7 mouse cellular contexts compared by ENCODE assay signal in the genomic region with DNA sequence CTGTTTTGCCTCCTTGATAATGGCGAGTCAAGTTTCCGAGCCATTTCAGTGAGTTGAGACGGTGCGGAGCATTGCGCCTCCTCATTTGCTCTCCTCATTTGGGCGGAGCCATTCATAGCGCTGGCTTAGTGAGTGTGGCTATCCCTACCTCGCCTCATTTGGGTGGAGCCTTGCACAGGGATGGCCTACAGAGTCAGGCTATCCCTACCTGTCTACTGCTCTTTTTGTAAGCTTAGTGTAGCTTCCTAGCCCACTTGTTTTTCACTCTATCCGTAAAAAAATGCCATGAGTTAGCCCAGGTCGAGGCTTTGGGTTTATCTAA. TPM values are rescaled to one million over a fixed set of nuclear protein-coding genes. Genes with fewer than 3 reads are reported as not detected.
DNase-seq lines count a peak whose midpoint lies in the region; ATAC-seq and TF ChIP-seq lines count a peak whose summit lies in the region.
"Not testable (repeated sequence)": the region's sequence is repeated elsewhere in the genome, so short reads cannot be mapped to it uniquely, and the experiment has no call there.

Gene Tmem254b (minus strand): TSS at position 116 of the 322 bp plus-strand sequence.

- H3K9ac ChIP-seq in heart, embryonic 14.5 days (ENCODE audit: low read length); intestine, embryonic 16.5 days (ENCODE audit: low read depth, low read length); midbrain, postnatal 0 days (replicated peaks; ENCODE audit: low read length, poor library complexity, severe bottlenecking): not testable (repeated sequence)

- not testable (repeated sequence) for H3K4me3 ChIP-seq in bone marrow macrophage, adult 2 months (ENCODE audit: insufficient read depth, low read length); forebrain, embryonic 10.5 days; heart, embryonic 14.5 days (ENCODE audit: control insufficient read depth in 1 of 2, insufficient read depth in 1 of 2, low read depth in 1 of 2, low read length in 2 of 2); intestine, embryonic 16.5 days (ENCODE audit: low read length); lung, adult 2 months (replicated peaks; ENCODE audit: extremely low read depth, low read depth, low read length); midbrain, postnatal 0 days (ENCODE audit: low read depth, low read length)

- not testable (repeated sequence) for TF ChIP-seq CTCF in bone marrow macrophage, adult 2 months (IDR thresholded peaks at IDR 0.05; ENCODE audit: low read depth, low read length); lung, adult 2 months (IDR thresholded peaks at IDR 0.05; ENCODE audit: insufficient read depth, low read length); midbrain, postnatal 0 days (IDR thresholded peaks at IDR 0.05)

- H3K27me3 ChIP-seq in forebrain, embryonic 10.5 days (ENCODE audit: poor library complexity, severe bottlenecking); heart, embryonic 14.5 days (ENCODE audit: control insufficient read depth, insufficient read depth, low read length); intestine, embryonic 16.5 days (replicated peaks; ENCODE audit: control insufficient read depth, insufficient read depth, low read length); midbrain, postnatal 0 days (ENCODE audit: insufficient read depth, low read length): not testable (repeated sequence)

- H3K4me1 ChIP-seq in bone marrow macrophage, adult 2 months (ENCODE audit: control insufficient read depth, insufficient read depth, low read length); forebrain, embryonic 10.5 days; heart, embryonic 14.5 days (ENCODE audit: control insufficient read depth in 2 of 2, insufficient read depth in 2 of 2, low read length in 2 of 2); intestine, embryonic 16.5 days (ENCODE audit: control insufficient read depth, insufficient read depth, low read length); lung, adult 2 months (ENCODE audit: control insufficient read depth, insufficient read depth, low read length); midbrain, postnatal 0 days (ENCODE audit: insufficient read depth, low read length): not testable (repeated sequence)

- not testable (repeated sequence) for DNase-seq in forebrain, embryonic 10.5 days (ENCODE audit: extremely low spot score, low spot score); left cerebral cortex, postnatal 25 days (ENCODE audit: low spot score in 2 of 2); lung, adult 2 months; midbrain, postnatal 0 days (ENCODE audit: low spot score)

- not testable (repeated sequence) for H3K27ac ChIP-seq in bone marrow macrophage, adult 2 months (ENCODE audit: insufficient read depth, low read depth, low read length); forebrain, embryonic 10.5 days; heart, embryonic 14.5 days (replicated peaks in 1 of 2; ENCODE audit: control insufficient read depth in 1 of 2, insufficient read depth in 1 of 2, low read depth in 2 of 2, low read length in 2 of 2); intestine, embryonic 16.5 days (ENCODE audit: low read length); midbrain, postnatal 0 days (ENCODE audit: low read depth, low read length)

- not testable (repeated sequence) for TF ChIP-seq POLR2A in bone marrow macrophage, adult 2 months (IDR thresholded peaks at IDR 0.05; ENCODE audit: borderline replicate concordance, low read depth, low read length); lung, adult 2 months (IDR thresholded peaks at IDR 0.05; ENCODE audit: borderline replicate concordance, extremely low read depth, low read depth, low read length)

- not testable (repeated sequence) for H3K4me2 ChIP-seq in heart, embryonic 14.5 days (ENCODE audit: low read length); intestine, embryonic 16.5 days (ENCODE audit: low read depth, low read length); midbrain, postnatal 0 days (ENCODE audit: low read depth, low read length, poor library complexity, severe bottlenecking)

- H3K36me3 ChIP-seq in forebrain, embryonic 10.5 days (replicated peaks); heart, embryonic 14.5 days (ENCODE audit: control insufficient read depth, insufficient read depth, low read length); intestine, embryonic 16.5 days (ENCODE audit: control insufficient read depth, insufficient read depth, low read length); midbrain, postnatal 0 days (ENCODE audit: insufficient read depth, low read length): not testable (repeated sequence)

- not testable (repeated sequence) for H3K9me3 ChIP-seq in forebrain, embryonic 10.5 days; heart, embryonic 14.5 days (ENCODE audit: control insufficient read depth, low read length); intestine, embryonic 16.5 days (ENCODE audit: control insufficient read depth, low read length); midbrain, postnatal 0 days (ENCODE audit: low read length)

- ATAC-seq in heart, embryonic 14.5 days (ENCODE audit: insufficient number of reproducible peaks, insufficient read depth, low FRiP score, low read depth) = not testable (repeated sequence)
- peak; percentile 96 for ATAC-seq in intestine, embryonic 16.5 days
- ATAC-seq in midbrain, postnatal 0 days (ENCODE audit: low FRiP score) = peak; percentile 82

- intact Hi-C loops in left cerebral cortex, postnatal 25 days (cut with DNase I) = not testable (repeated sequence)

- WGBS in forebrain, embryonic 10.5 days = no CpG with 5 or more reads among the region's 10 CpGs
- WGBS in heart, embryonic 14.5 days = no CpG with 5 or more reads among the region's 10 CpGs
- no CpG with 5 or more reads among the region's 10 CpGs for WGBS in intestine, embryonic 16.5 days
- no CpG with 5 or more reads among the region's 10 CpGs for WGBS in lung, adult 2 months
- WGBS in midbrain, postnatal 0 days = no CpG with 5 or more reads among the region's 10 CpGs

RNA-seq across cellular contexts. Expression of gene Tmem254b, which starts in this region (rescaled TPM):
- 16.7 and 20.6 TPM in 2 replicates for polyA plus RNA-seq in bone marrow macrophage, adult 2 months (2012; ENCODE audit: insufficient read depth, insufficient read length, missing spikeins)
- 13.7 and 16.7 TPM in 2 replicates for polyA plus RNA-seq in forebrain, embryonic 10.5 days (2016; fragmentation: Nextera tagmentation; extraction: Ambion mirVana)
- polyA plus RNA-seq in heart, embryonic 14.5 days (2014; fragmentation: Nextera tagmentation; extraction: Ambion mirVana) = 15.7 and 19.2 TPM in 2 replicates
- polyA plus RNA-seq in intestine, embryonic 16.5 days (2015; fragmentation: Nextera tagmentation; extraction: Ambion mirVana) = 72.5 and 75.5 TPM in 2 replicates
- total RNA-seq in left cerebral cortex, postnatal 25 days (2021) = 10 to 100 TPM; 18.1 to 24.7 TPM
- polyA plus RNA-seq in lung, adult 2 months (2012; rRNA removed) = 25.7 and 41.1 TPM in 2 replicates
- total RNA-seq in midbrain, postnatal 0 days (2014; rRNA removed) = 22.6 and 32.9 TPM in 2 replicates
- polyA plus RNA-seq in midbrain, postnatal 0 days (2015; fragmentation: Nextera tagmentation; extraction: Ambion mirVana) = 28.3 and 33.5 TPM in 2 replicates
